Mouse (Mus musculus): Measurements from ENCODE around the gene Plekhj1. TPM values are rescaled to one million over a fixed set of nuclear protein-coding genes. Genes with fewer than 3 reads are reported as not detected.

Plekhj1 gene
- polyA plus RNA-seq, 1 experiment: 44.2 TPM

GRCm38 (mm10) chr10:80748609-80749008 is 49.8 kb downstream of the Plekhj1 start:
- no peak for DNase-seq (ENCODE audit: low read depth)

- no peak for DNase-seq (ENCODE audit: low read depth)
These were observed 51.0 kb downstream of the Plekhj1 start for GRCm38 (mm10) chr10:80747410-80747809.

Other genes with a start within 250 kb of the Plekhj1 start
- 35.3 and 36.9 TPM in 2 replicates for gene Rexo1, start 237.1 kb downstream of the Plekhj1 start, polyA plus RNA-seq (2012; rRNA removed)
- gene Klf16, start 221.3 kb downstream of the Plekhj1 start, polyA plus RNA-seq (2012; rRNA removed): 20.8 and 30.5 TPM in 2 replicates
- 192 and 205 TPM in 2 replicates for gene Abhd17a, start 208.3 kb downstream of the Plekhj1 start, polyA plus RNA-seq (2012; rRNA removed)
- 82.6 and 91.5 TPM in 2 replicates for gene Scamp4, start 195.8 kb downstream of the Plekhj1 start, polyA plus RNA-seq (2012; rRNA removed)
- 9.5 and 9.6 TPM in 2 replicates for gene Adat3, start 195.7 kb downstream of the Plekhj1 start, polyA plus RNA-seq (2012; rRNA removed)
- gene Gm49322, start 192.6 kb downstream of the Plekhj1 start, polyA plus RNA-seq (2012; rRNA removed): 1.5 and 2.1 TPM in 2 replicates
- 228 and 235 TPM in 2 replicates for gene Csnk1g2, start 175.8 kb downstream of the Plekhj1 start, polyA plus RNA-seq (2012; rRNA removed)
- 74.5 and 89.2 TPM in 2 replicates for gene Btbd2, start 141.6 kb downstream of the Plekhj1 start, polyA plus RNA-seq (2012; rRNA removed)
- gene Mknk2, start 120.5 kb downstream of the Plekhj1 start, polyA plus RNA-seq (2012; rRNA removed): 420 and 516 TPM in 2 replicates
- 34.8 and 45.6 TPM in 2 replicates for gene Mob3a, start 96.6 kb downstream of the Plekhj1 start, polyA plus RNA-seq (2012; rRNA removed)
- gene Izumo4, start 96.4 kb downstream of the Plekhj1 start, polyA plus RNA-seq (2012; rRNA removed): 62.8 and 75.4 TPM in 2 replicates
- gene Ap3d1, start 56.4 kb downstream of the Plekhj1 start, polyA plus RNA-seq (2012; rRNA removed): 149 and 151 TPM in 2 replicates
- gene Dot1l, start 43.4 kb downstream of the Plekhj1 start, polyA plus RNA-seq (2012; rRNA removed): 18.7 and 38.6 TPM in 2 replicates
- 20.1 and 33.9 TPM in 2 replicates for gene Sf3a2, start 428 bp downstream of the Plekhj1 start, polyA plus RNA-seq (2012; rRNA removed)
- gene Amh, start 6.6 kb upstream of the Plekhj1 start, polyA plus RNA-seq (2012; rRNA removed): 0.38 and 0.39 TPM in 2 replicates
- gene Jsrp1, start 14.9 kb upstream of the Plekhj1 start, polyA plus RNA-seq (2012; rRNA removed): 0.22 and 0.63 TPM in 2 replicates
- gene Oaz1, start 28.0 kb upstream of the Plekhj1 start, polyA plus RNA-seq (2012; rRNA removed): 628 and 915 TPM in 2 replicates
- 0.04 TPM in 1 of 2 replicates, not detected in the other for gene Lingo3, start 45.4 kb upstream of the Plekhj1 start, polyA plus RNA-seq (2012; rRNA removed)
- gene Lsm7, start 56.6 kb upstream of the Plekhj1 start, polyA plus RNA-seq (2012; rRNA removed): 80.4 and 114 TPM in 2 replicates
- 67.4 and 71.5 TPM in 2 replicates for gene Sppl2b, start 56.6 kb upstream of the Plekhj1 start, polyA plus RNA-seq (2012; rRNA removed)
- 0.12 and 0.13 TPM in 2 replicates for gene Tmprss9, start 73.2 kb upstream of the Plekhj1 start, polyA plus RNA-seq (2012; rRNA removed)
- gene Timm13, start 102.3 kb upstream of the Plekhj1 start, polyA plus RNA-seq (2012; rRNA removed): 137 and 184 TPM in 2 replicates
- 12.9 and 14.1 TPM in 2 replicates for gene Lmnb2, start 119.6 kb upstream of the Plekhj1 start, polyA plus RNA-seq (2012; rRNA removed)
- gene Gadd45b, start 131.4 kb upstream of the Plekhj1 start, polyA plus RNA-seq (2012; rRNA removed): 14.7 and 15.3 TPM in 2 replicates
- gene Gng7, start 216.3 kb upstream of the Plekhj1 start, polyA plus RNA-seq (2012; rRNA removed): 5.9 and 6.3 TPM in 2 replicates
- gene Diras1, start 227.0 kb upstream of the Plekhj1 start, polyA plus RNA-seq (2012; rRNA removed): not detected in 2 replicates
- gene Slc39a3, start 238.8 kb upstream of the Plekhj1 start, polyA plus RNA-seq (2012; rRNA removed): 31.0 and 34.3 TPM in 2 replicates